Mouse (Mus musculus): ENCODE data around the gene Copg1.
A peak's percentile ranks its signal among the peaks of the same experiment; 100 is the strongest.

Gene Copg1

GRCm38 (mm10) chr6:87887594-87888233, at the start of gene Copg1:
Copg1 (plus strand) TSS chr6:87887814.
- DNase-seq: peak; percentile 100

GRCm38 (mm10) chr6:87838551-87839197, 48.9 kb upstream of the Copg1 start, which contains the start of gene Isy1:
Isy1 (minus strand) TSS chr6:87838798.
- DNase-seq: peak; percentile 93 to 95

- DNase-seq: no peak
These were observed 47.7 kb upstream of the Copg1 start for GRCm38 (mm10) chr6:87839797-87840341.

- DNase-seq: no peak
These were observed 46.0 kb upstream of the Copg1 start for GRCm38 (mm10) chr6:87841635-87842034.

GRCm38 (mm10) chr6:87842254-87842653, 45.4 kb upstream of the Copg1 start:
- no peak for DNase-seq

GRCm38 (mm10) chr6:87845031-87845695, 42.5 kb upstream of the Copg1 start:
- DNase-seq: peak; percentile 61 to 65

- DNase-seq: no peak
These were observed 40.8 kb upstream of the Copg1 start for GRCm38 (mm10) chr6:87846813-87847212.

- DNase-seq: no peak
These were observed 37.8 kb upstream of the Copg1 start for GRCm38 (mm10) chr6:87849780-87850154.

GRCm38 (mm10) chr6:87850155-87850899, 37.3 kb upstream of the Copg1 start:
- DNase-seq: peak; percentile 60 to 67

GRCm38 (mm10) chr6:87850900-87851614, 36.6 kb upstream of the Copg1 start, which contains the start of gene Cnbp:
Cnbp (minus strand) TSS chr6:87851106.
- DNase-seq: peak; percentile 97 to 99

- no peak for DNase-seq
These were observed 35.7 kb upstream of the Copg1 start for GRCm38 (mm10) chr6:87851871-87852270.

- DNase-seq: no peak
These were observed 34.2 kb upstream of the Copg1 start for GRCm38 (mm10) chr6:87853446-87853845.

GRCm38 (mm10) chr6:87857071-87857470, 30.5 kb upstream of the Copg1 start:
- no peak for DNase-seq

- DNase-seq: no peak
These were observed 21.4 kb upstream of the Copg1 start for GRCm38 (mm10) chr6:87866211-87866610.

- DNase-seq: no peak
These were observed 20.4 kb upstream of the Copg1 start for GRCm38 (mm10) chr6:87867256-87867655.

GRCm38 (mm10) chr6:87868871-87869506, 18.6 kb upstream of the Copg1 start:
- DNase-seq: no peak

GRCm38 (mm10) chr6:87870440-87870839, 17.2 kb upstream of the Copg1 start:
- DNase-seq: no peak

- DNase-seq: no peak
These were observed 16.4 kb upstream of the Copg1 start for GRCm38 (mm10) chr6:87871240-87871639.

GRCm38 (mm10) chr6:87873104-87873503, 14.5 kb upstream of the Copg1 start:
- DNase-seq: no peak

GRCm38 (mm10) chr6:87873963-87874362, 13.7 kb upstream of the Copg1 start:
- DNase-seq: no peak

- no peak for DNase-seq
These were observed 12.5 kb upstream of the Copg1 start for GRCm38 (mm10) chr6:87875083-87875482.

- DNase-seq: no peak
These were observed 12.1 kb upstream of the Copg1 start for GRCm38 (mm10) chr6:87875562-87875961.
